Mouse (Mus musculus): ENCODE measurements around the gene Dip2b. TPM values are rescaled to one million over a fixed set of nuclear protein-coding genes. Genes with fewer than 3 reads are reported as not detected.

The Dip2b gene
- polyA plus RNA-seq, 1 experiment from 2014 or later: 26.9 TPM

- H3K27ac ChIP-seq: no peak overlapping the region
- ATAC-seq (ENCODE audit: low FRiP score, low read depth): no peak
- no peak overlapping the region for H3K4me3 ChIP-seq
- H3K36me3 ChIP-seq: no peaks in the 10 kb centered on the region
- H3K4me1 ChIP-seq: no peaks in the 10 kb centered on the region
- no peaks in the 10 kb centered on the region for H3K27me3 ChIP-seq (replicated peaks)
- 89% methylated on average over 2 of the region's 2 CpGs for WGBS
- H3K9ac ChIP-seq: no peak overlapping the region
- H3K9me3 ChIP-seq: no peaks in the 10 kb centered on the region
- H3K4me2 ChIP-seq (replicated peaks): no peak overlapping the region
Observed at GRCm38 (mm10) chr15:100029900-100030299, 8.6 kb upstream of the Dip2b start.

GRCm38 (mm10) chr15:100032546-100032945 lies 5.9 kb upstream of the Dip2b start:
- Histone ChIP-seq H3K36me3 (no peaks in the 10 kb centered on the region), H3K4me3 (no peak overlapping the region), H3K4me1 (no peaks in the 10 kb centered on the region), H3K9me3 (no peaks in the 10 kb centered on the region), H3K27ac (no peak overlapping the region), H3K9ac (no peak overlapping the region), H3K27me3 (replicated peaks) (no peaks in the 10 kb centered on the region), H3K4me2 (replicated peaks) (no peak overlapping the region)
- WGBS: 91% methylated on average over 3 of the region's 3 CpGs
- no peak for ATAC-seq (ENCODE audit: low FRiP score, low read depth)

- Histone ChIP-seq H3K4me1 (peaks cover 21% of the 10 kb centered on the region), H3K4me2 (replicated peaks) (peak overlapping the region; percentile 67), H3K4me3 (peak overlapping the region; percentile 94), H3K9ac (peak overlapping the region; percentile 99), H3K36me3 (no peaks in the 10 kb centered on the region), H3K27ac (peak overlapping the region; percentile 99), H3K27me3 (replicated peaks) (no peaks in the 10 kb centered on the region; the same call in 1 of the 2 replicates), H3K9me3 (no peaks in the 10 kb centered on the region)
- WGBS: under 1% methylated on average over 36 of the region's 36 CpGs
- ATAC-seq (ENCODE audit: low FRiP score, low read depth): peak; percentile 84
Observed at GRCm38 (mm10) chr15:100039001-100039701, 687 bp downstream of the Dip2b start.

- Histone ChIP-seq H3K9ac (peak overlapping the region; percentile 47), H3K36me3 (no peaks in the 10 kb centered on the region), H3K27me3 (replicated peaks) (no peaks in the 10 kb centered on the region; the same call in 1 of the 2 replicates), H3K4me2 (replicated peaks) (peak overlapping the region; percentile 67), H3K27ac (0 out of 2 replicates have a peak overlapping the region, but pooled peaks have one; percentile 5), H3K4me3 (peak overlapping the region; percentile 94), H3K4me1 (peaks cover 24% of the 10 kb centered on the region), H3K9me3 (no peaks in the 10 kb centered on the region)
- WGBS: 33% methylated on average over 14 of the region's 14 CpGs
- no peak for ATAC-seq (ENCODE audit: low FRiP score, low read depth)
Observed at GRCm38 (mm10) chr15:100040541-100041266, 2.2 kb downstream of the Dip2b start.

DNA sequence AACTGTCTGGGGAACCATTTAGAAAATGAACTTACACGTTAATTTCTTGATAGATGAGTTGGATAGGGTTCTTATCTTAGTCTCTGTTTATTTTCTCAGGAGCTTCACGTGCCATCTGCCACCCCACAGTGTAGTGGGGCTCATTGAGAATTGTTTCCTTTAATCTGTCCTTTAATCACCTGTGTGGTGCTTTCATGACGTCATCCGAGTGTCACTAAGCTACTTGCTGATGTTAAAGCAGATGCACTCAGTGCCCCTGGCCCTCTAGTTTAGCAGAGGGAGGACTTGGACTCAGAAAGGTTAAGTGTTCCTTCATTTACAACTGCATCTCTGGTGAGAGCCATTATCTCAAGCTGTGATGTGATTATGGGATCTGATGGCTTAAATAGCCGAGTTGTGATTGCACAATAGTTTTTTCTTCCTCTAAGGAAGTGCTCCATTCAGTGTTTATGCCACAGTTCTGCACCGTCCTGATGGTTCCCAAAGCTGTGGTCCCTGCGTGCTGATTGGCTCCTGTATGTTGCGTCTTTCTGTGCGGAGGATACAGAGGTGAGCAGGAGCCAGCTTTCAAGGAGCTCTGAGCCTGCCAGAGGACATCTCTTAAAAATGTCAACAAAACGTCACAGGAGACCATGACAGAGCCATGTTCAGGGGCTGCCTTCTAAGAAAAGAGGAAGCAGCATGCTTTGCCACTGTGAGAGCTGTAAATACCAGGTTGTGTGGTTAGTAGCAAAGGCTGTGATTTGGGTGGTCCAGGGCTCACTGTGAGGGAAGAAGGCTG lies 3.0 kb downstream of the Dip2b start:
- Histone ChIP-seq H3K4me1 (peaks cover 29% of the 10 kb centered on the region), H3K27ac (0 out of 2 replicates have a peak overlapping the region, but pooled peaks have one; percentile 5)
- WGBS: 41% methylated on average over 10 of the region's 10 CpGs

DNA sequence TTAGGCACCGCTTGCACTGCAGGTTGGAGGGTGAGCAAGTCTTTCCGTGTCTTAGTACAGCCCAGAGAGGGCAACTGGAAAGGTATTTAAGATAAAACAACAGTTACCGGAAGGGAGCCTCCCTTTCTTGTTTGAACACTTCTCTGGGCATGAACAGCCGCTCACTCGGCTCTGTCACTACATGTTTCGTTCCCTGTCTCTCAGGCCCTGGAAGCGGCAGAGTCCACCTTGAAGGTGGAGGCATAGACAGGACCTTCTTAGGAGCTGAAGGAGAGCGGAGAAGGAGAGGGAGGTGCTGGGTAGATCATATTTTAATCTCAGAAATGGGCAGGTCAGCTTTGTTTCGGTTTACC lies 3.6 kb downstream of the Dip2b start:
- no peak overlapping the region for H3K4me3 ChIP-seq
- peaks cover 3% of the 10 kb centered on the region; the same call in 1 of the 2 replicates for H3K36me3 ChIP-seq
- peaks cover 29% of the 10 kb centered on the region for H3K4me1 ChIP-seq
- no peak for ATAC-seq (ENCODE audit: low FRiP score, low read depth)
- H3K9me3 ChIP-seq: no peaks in the 10 kb centered on the region
- no peak overlapping the region for H3K27ac ChIP-seq
- H3K27me3 ChIP-seq (replicated peaks): no peaks in the 10 kb centered on the region; the same call in 1 of the 2 replicates
- H3K9ac ChIP-seq: 0 out of 2 replicates have a peak overlapping the region, but pooled peaks have one; percentile 6
- WGBS: 77% methylated on average over 9 of the region's 9 CpGs
- peak overlapping the region; percentile 67; the same call in 1 of the 2 replicates for H3K4me2 ChIP-seq (replicated peaks)

More for the DNA sequence above, 3.0 kb downstream of the Dip2b start:
- peak overlapping the region; percentile 94 for H3K4me3 ChIP-seq
- H3K9me3 ChIP-seq: no peaks in the 10 kb centered on the region
- H3K4me2 ChIP-seq (replicated peaks): peak overlapping the region; percentile 67
- no peak for ATAC-seq (ENCODE audit: low FRiP score, low read depth)
- peak overlapping the region; percentile 47 for H3K9ac ChIP-seq
- no peaks in the 10 kb centered on the region; the same call in 1 of the 2 replicates for H3K27me3 ChIP-seq (replicated peaks)
- H3K36me3 ChIP-seq: no peaks in the 10 kb centered on the region

DNA sequence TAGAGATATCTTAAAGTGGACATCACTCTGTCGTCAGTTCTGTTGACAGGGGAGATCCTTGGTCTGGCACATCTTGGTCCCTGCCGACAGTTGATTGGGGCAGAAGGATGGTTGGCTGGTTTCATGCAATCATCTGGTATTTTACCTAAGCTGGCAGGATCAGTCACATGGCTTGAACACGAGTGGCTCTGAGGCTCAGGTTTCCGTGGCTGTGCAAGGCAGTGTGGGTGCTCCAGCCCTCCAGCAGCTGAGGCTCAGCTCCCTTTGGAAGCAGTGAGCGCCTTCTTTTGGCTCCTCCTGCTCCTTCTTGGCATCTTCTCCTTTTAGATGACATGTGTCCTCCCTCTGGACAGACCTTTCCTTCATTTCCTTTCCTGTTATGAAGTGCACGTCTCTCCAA lies 7.1 kb downstream of the Dip2b start:
- ATAC-seq (ENCODE audit: low FRiP score, low read depth): no peak
- H3K9me3 ChIP-seq: no peaks in the 10 kb centered on the region
- WGBS: 72% methylated on average over 6 of the region's 6 CpGs
- no peaks in the 10 kb centered on the region for H3K27me3 ChIP-seq (replicated peaks)
- H3K27ac ChIP-seq: no peak overlapping the region
- H3K4me1 ChIP-seq: peaks cover 23% of the 10 kb centered on the region
- H3K9ac ChIP-seq: no peak overlapping the region
- H3K36me3 ChIP-seq: peaks cover 16% of the 10 kb centered on the region
- H3K4me3 ChIP-seq: no peak overlapping the region
- H3K4me2 ChIP-seq (replicated peaks): no peak overlapping the region

DNA sequence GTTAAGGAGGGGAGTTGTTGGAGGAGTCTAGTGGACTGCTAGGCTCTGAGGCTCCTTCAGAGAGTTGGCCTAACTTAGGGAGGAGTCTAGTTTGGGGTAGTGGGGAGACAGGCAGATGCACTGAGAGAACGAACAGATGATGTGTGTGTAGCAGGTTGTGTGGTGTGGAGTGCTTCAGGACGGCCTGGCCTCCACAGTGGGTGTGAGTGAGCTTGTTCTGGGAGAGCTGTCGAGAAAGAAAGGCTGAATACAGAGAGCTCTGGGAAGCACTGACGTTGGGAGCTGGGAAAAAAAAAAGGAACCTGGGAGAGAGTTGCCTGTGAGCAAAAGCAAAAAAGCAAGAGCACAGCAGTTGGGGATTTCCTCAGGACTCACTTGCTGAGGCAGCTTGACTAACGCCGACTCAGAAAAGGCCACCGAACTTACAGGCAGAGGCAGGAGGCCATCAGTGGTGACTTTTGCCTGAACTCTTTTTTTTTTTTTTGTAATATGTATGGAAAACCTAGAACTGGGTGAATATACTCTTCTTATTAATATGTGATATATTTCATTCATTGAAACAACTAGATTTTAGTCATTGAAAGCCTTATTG lies 11.1 kb downstream of the Dip2b start:
- Histone ChIP-seq H3K27me3 (replicated peaks) (no peaks in the 10 kb centered on the region), H3K9ac (no peak overlapping the region), H3K4me1 (peaks cover 21% of the 10 kb centered on the region), H3K4me3 (no peak overlapping the region), H3K9me3 (no peaks in the 10 kb centered on the region), H3K4me2 (replicated peaks) (no peak overlapping the region), H3K27ac (no peak overlapping the region), H3K36me3 (peaks cover 16% of the 10 kb centered on the region)
- no peak for ATAC-seq (ENCODE audit: low FRiP score, low read depth)
- 93% methylated on average over 7 of the region's 7 CpGs for WGBS

DNA sequence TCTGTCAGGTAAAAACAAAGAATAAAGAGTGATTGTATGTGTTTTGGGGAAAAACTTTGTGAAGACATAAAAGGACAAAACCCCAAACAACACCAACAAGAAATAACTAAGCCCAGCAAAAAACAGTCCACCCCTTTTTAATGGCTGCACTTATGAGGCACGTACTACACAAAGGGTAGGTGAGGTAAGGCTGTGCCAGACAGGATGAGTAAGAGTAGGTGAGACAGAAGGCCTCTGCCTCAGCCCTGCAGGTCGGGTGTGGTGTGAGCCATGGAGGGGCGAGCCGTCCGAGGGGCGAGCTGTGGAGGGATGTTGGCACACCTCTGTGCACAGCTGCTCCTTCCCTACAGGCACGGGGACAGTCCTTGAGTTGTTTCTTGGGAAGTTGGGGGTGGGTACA lies 12.5 kb downstream of the Dip2b start:
- no peak for ATAC-seq (ENCODE audit: low FRiP score, low read depth)
- Histone ChIP-seq H3K4me3 (no peak overlapping the region), H3K4me1 (peaks cover 15% of the 10 kb centered on the region), H3K9ac (no peak overlapping the region), H3K9me3 (no peaks in the 10 kb centered on the region), H3K27ac (no peak overlapping the region), H3K36me3 (peaks cover 19% of the 10 kb centered on the region), H3K4me2 (replicated peaks) (no peak overlapping the region), H3K27me3 (replicated peaks) (no peaks in the 10 kb centered on the region)
- WGBS: 88% methylated on average over 7 of the region's 7 CpGs

- Histone ChIP-seq H3K27me3 (replicated peaks) (no peaks in the 10 kb centered on the region), H3K27ac (peak overlapping the region; percentile 22; the same call in 1 of the 2 replicates), H3K4me3 (no peak overlapping the region), H3K36me3 (peaks cover 15% of the 10 kb centered on the region), H3K9ac (no peak overlapping the region), H3K4me2 (replicated peaks) (peak overlapping the region; percentile 36), H3K9me3 (no peaks in the 10 kb centered on the region), H3K4me1 (peaks cover 13% of the 10 kb centered on the region)
- 13% methylated on average over 3 of the region's 3 CpGs for WGBS
- 0 out of 2 replicates have a peak, but pooled peaks have one; percentile 33 for ATAC-seq (ENCODE audit: low FRiP score, low read depth)
Observed at GRCm38 (mm10) chr15:100052726-100053125, 14.3 kb downstream of the Dip2b start.

DNA sequence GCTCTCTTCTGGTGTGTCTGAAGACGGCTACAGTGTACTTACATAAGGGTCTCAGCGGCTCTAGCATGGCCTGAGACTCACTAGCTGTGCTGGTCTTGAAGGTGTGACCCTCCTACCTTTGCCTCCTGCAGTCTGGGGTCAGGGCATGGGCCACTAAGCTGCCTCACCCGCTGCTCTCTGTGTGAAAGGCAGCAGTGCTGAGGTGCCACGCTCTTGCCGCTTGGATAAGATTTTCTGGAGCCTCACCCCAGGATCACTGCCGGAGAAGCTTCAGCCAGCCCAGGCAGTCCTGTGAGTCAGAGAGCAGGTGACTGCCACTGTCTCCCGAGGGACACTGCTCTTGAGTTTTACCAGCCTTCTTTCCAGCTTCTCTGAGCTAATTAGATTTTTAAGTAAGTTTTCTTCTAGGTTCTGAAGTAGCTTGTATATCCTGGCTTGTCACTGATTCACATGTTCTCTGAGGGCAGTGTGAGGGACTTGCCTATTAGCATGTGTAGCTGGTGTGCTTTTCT lies 18.0 kb downstream of the Dip2b start:
- H3K4me3 ChIP-seq: no peak overlapping the region
- no peak for ATAC-seq (ENCODE audit: low FRiP score, low read depth)
- H3K9me3 ChIP-seq: no peaks in the 10 kb centered on the region
- H3K36me3 ChIP-seq: 0 out of 2 replicates have a peak, but pooled peaks cover 3% of the 10 kb centered on the region
- no peak overlapping the region for H3K4me2 ChIP-seq (replicated peaks)
- no peak overlapping the region for H3K27ac ChIP-seq
- no peak overlapping the region for H3K9ac ChIP-seq
- H3K4me1 ChIP-seq: peaks cover 21% of the 10 kb centered on the region
- WGBS: 89% methylated on average over 7 of the region's 7 CpGs
- H3K27me3 ChIP-seq (replicated peaks): no peaks in the 10 kb centered on the region
